Mouse (Mus musculus) central nervous system, embryonic 18 days (tissue): ENCODE results near the gene Gm12166. TPM values are rescaled to one million over a fixed set of nuclear protein-coding genes. Genes with fewer than 3 reads are reported as not detected.

Source experiments
- polyA plus RNA-seq: library from polyadenylated mRNA; depleted of rRNA; stranded (reverse); fragments of >200 nt; gene quantifications from 2 replicates; pipeline ENCODE4 v1.2.3, GENCODE M21; 2012; rRNA removed

Gene Gm12166
- 7.1 and 8.9 TPM in 2 replicates for polyA plus RNA-seq

DNA sequence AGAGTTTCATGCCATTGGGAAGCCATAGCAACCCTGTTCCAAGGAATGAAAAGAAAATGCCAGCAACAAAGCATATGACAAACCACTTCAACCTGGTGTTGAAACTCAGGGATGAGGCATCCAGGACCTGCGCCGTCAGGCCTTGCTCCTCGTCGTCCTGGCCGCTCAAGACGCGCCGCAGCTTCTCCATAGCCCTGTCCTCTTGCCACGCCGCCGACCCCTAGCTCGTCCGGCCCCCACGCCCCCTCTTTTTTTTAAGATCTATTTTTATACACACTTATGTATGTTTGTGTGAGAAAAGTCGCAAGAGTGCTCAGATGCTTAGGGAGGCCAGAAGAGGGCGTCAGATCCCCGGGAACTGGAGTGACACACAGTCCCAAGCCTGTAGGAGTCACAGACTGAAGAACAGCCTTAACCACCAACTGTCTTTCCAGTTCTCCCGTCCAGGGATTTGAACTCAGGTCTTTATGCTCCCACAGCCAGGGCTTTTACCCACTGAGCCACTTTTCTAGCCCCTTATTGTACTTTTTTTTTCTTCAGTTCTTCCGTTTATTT, at the start of gene Gm12166:
Gene Gm12166 (minus strand): TSS at position 217 of the 555 bp plus-strand sequence.

DNA sequence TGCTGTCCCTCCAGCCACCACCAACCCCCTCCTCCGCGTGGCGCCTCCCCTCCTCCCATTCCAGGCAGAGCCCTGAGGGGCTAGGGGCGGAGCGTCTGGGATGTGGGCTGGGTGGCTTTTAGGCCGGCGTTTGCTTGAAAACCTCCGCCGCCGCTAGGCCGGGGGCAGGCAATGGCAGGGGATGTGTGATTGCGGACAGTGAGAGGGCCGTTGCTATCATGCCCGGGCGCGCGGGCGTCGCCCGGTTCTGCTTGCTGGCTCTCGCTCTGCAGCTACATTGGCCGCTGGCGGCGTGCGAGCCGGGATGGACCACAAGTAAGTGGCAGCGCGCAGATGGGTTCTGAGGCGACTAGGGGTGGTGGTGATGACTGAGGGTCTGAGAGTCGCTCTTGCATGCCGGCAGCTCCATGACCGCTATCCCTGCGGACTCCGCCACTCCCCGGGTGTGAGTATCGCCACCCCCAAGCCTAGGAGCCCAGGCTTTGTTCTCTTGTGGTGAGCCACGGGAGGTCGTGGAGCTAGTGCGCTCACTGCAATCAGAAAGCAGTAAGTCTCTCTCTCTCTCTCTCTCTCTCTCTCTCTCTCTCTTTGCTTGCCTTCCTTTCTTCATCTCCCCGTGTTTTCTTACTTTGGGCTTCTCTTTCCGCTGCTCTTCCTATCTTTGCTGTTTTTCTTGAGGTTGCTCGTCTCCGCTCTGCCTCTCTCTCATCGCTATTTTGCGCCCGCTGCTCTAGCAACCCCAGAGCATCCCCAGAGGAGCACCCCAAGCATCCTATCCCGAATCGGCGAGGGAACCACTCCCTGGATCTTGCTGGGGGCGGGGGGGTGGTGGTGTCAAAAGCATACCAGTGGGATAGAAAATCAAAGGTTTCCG, 4.0 kb upstream of the Gm12166 start, which contains the start of gene Adam19:
Gene Adam19 (plus strand): TSS at position 97 of the 874 bp plus-strand sequence.

Other genes starting within 250 kb of the Gm12166 start
- 44.6 and 47.2 TPM in 2 replicates for gene Clint1, start 200.3 kb downstream of the Gm12166 start, polyA plus RNA-seq
- 31.7 and 32.6 TPM in 2 replicates for gene Lsm11, start 107.4 kb downstream of the Gm12166 start, polyA plus RNA-seq
- gene Thg1l, start 96.8 kb downstream of the Gm12166 start, polyA plus RNA-seq, result 11.8 and 11.9 TPM in 2 replicates
- 0.19 and 0.35 TPM in 2 replicates for gene Sox30, start 72.0 kb downstream of the Gm12166 start, polyA plus RNA-seq
- 17.9 and 19.8 TPM in 2 replicates for gene Adam19, start 3.7 kb upstream of the Gm12166 start, polyA plus RNA-seq
- 0.19 and 0.23 TPM in 2 replicates for gene Nipal4, start 114.2 kb upstream of the Gm12166 start, polyA plus RNA-seq
- gene Fndc9, start 183.2 kb upstream of the Gm12166 start, polyA plus RNA-seq, result 3.2 and 3.9 TPM in 2 replicates